Mouse (Mus musculus): ENCODE measurements around the gene Kcmf1.

The Kcmf1 gene

GRCm38 (mm10) chr6:72899781-72900681 lies at the start of gene Kcmf1:
Gene Kcmf1 (minus strand): TSS chr6:72899979.
- CTCF ChIA-PET = interaction anchor here in 1 of 4 experiments (0.7 to 2.8 kb wide), 3 partner anchors 8 to 48 kb away, joined by 7 to 17 read pairs (median 16); no protein-coding TSS in a partner anchor
- POLR2A ChIA-PET = interaction anchor here (0.5 to 12.4 kb wide), 70 partner anchors 7 to 607 kb away, joined by 3 to 206 read pairs (median 4); partner anchors contain the start of genes Tmsb10 (in 3 of the 4), Mat2a (in 2 of the 4), Elmod3 (in 1 of the 4) and Retsat (in 1 of the 4)

- CTCF ChIA-PET = interaction anchor here in 2 of 4 experiments (0.6 to 1.8 kb wide), 4 partner anchors 8 to 108 kb away, joined by 3 to 4 read pairs (median 4); partner anchors contain the start of gene Tmsb10 (in 1 of the 2)
Observed at GRCm38 (mm10) chr6:72949161-72949756, 49.5 kb upstream of the Kcmf1 start.

GRCm38 (mm10) chr6:72948392-72948791 lies 48.6 kb upstream of the Kcmf1 start:
- CTCF ChIA-PET = interaction anchor here in 3 of 4 experiments (0.6 to 1.8 kb wide), 4 partner anchors 8 to 216 kb away, joined by 3 to 4 read pairs (median 3); partner anchors contain the start of gene Tmsb10 (in 1 of the 3)
- POLR2A ChIA-PET = interaction anchor here in 3 of 4 experiments (0.7 to 5.0 kb wide), 7 partner anchors 8 to 22 kb away, joined by 3 to 50 read pairs (median 4); partner anchors contain the start of gene Tmsb10 (in 2 of the 3)

More at GRCm38 (mm10) chr6:72949161-72949756, 49.5 kb upstream of the Kcmf1 start:
- POLR2A ChIA-PET = interaction anchor here (0.9 to 5.0 kb wide), 12 partner anchors 9 to 96 kb away, joined by 3 to 50 read pairs (median 4); partner anchors contain the start of gene Tmsb10 (in 2 of the 4)

GRCm38 (mm10) chr6:72947960-72948359 lies 48.2 kb upstream of the Kcmf1 start:
- ChIA-PET POLR2A (interaction anchor here in 3 of 4 experiments (0.7 to 5.0 kb wide), 6 partner anchors 8 to 21 kb away, joined by 3 to 50 read pairs (median 4); partner anchors contain the start of gene Tmsb10 (in 2 of the 3)), CTCF (interaction anchor here in 2 of 4 experiments (0.6 to 1.1 kb wide), 2 partner anchors 62 to 107 kb away, joined by 3 to 7 read pairs; no protein-coding TSS in a partner anchor)

- POLR2A ChIA-PET = interaction anchor here in 2 of 4 experiments (0.9 to 2.6 kb wide), 6 partner anchors 10 to 68 kb away, joined by 3 to 16 read pairs (median 4); partner anchors contain the start of gene Tmsb10 (in 1 of the 2)
- CTCF ChIA-PET = interaction anchor here (0.6 to 2.5 kb wide), 20 partner anchors 9 to 432 kb away, joined by 3 to 9 read pairs (median 4); partner anchors contain the start of gene Tmsb10 (in 1 of the 4)
Observed at GRCm38 (mm10) chr6:72940493-72940892, 40.7 kb upstream of the Kcmf1 start.

GRCm38 (mm10) chr6:72937859-72938258 lies 38.1 kb upstream of the Kcmf1 start:
- POLR2A ChIA-PET = interaction anchor here (0.6 to 2.3 kb wide), 8 partner anchors 8 to 30 kb away, joined by 3 to 11 read pairs (median 4); partner anchors contain the start of gene Tmsb10 (in 1 of the 4)
- CTCF ChIA-PET = interaction anchor here in 2 of 4 experiments (0.7 to 1.6 kb wide), 3 partner anchors 18 to 86 kb away, joined by 4 to 6 read pairs (median 5); no protein-coding TSS in a partner anchor

GRCm38 (mm10) chr6:72937430-72937829 lies 37.7 kb upstream of the Kcmf1 start:
- ChIA-PET POLR2A (interaction anchor here in 3 of 4 experiments (0.6 to 2.3 kb wide), 6 partner anchors 11 to 30 kb away, joined by 3 to 6 read pairs (median 4); partner anchors contain the start of gene Tmsb10 (in 1 of the 3)), CTCF (interaction anchor here in 3 of 4 experiments (0.6 to 1.6 kb wide), 3 partner anchors 83 to 86 kb away, joined by 4 to 6 read pairs (median 4); no protein-coding TSS in a partner anchor)

- CTCF ChIA-PET = no interaction called here
- POLR2A ChIA-PET = interaction anchor here in 1 of 4 experiments (3.9 kb wide), 1 partner anchor 24 kb away, joined by 19 read pairs; no protein-coding TSS in a partner anchor
Observed at GRCm38 (mm10) chr6:72932955-72933354, 33.2 kb upstream of the Kcmf1 start.

GRCm38 (mm10) chr6:72931533-72931932 lies 31.8 kb upstream of the Kcmf1 start:
- ChIA-PET CTCF (interaction anchor here in 2 of 4 experiments (0.6 to 2.0 kb wide), 2 partner anchors 64 to 79 kb away, joined by 3 to 4 read pairs; no protein-coding TSS in a partner anchor), POLR2A (interaction anchor here in 2 of 4 experiments (0.6 to 3.9 kb wide), 4 partner anchors 23 to 321 kb away, joined by 3 to 19 read pairs (median 4); no protein-coding TSS in a partner anchor)

GRCm38 (mm10) chr6:72929795-72930398 lies 30.1 kb upstream of the Kcmf1 start:
- POLR2A ChIA-PET = interaction anchor here in 2 of 4 experiments (0.8 to 3.0 kb wide), 7 partner anchors 9 to 28 kb away, joined by 3 to 14 read pairs (median 5); partner anchors contain the start of gene Tmsb10 (in 1 of the 2)
- CTCF ChIA-PET = interaction anchor here in 1 of 4 experiments (0.6 to 2.0 kb wide), 2 partner anchors 51 to 80 kb away, joined by 3 to 4 read pairs; no protein-coding TSS in a partner anchor

- ChIA-PET POLR2A (interaction anchor here (0.6 to 8.7 kb wide), 37 partner anchors 8 to 486 kb away, joined by 3 to 81 read pairs (median 4); partner anchors contain the start of genes Tmsb10 (in 4 of the 4), Kcmf1 (in 1 of the 4) and Tgoln1 (in 1 of the 4)), CTCF (interaction anchor here in 3 of 4 experiments (0.6 to 1.2 kb wide), 5 partner anchors 9 to 135 kb away, joined by 4 to 10 read pairs (median 5); no protein-coding TSS in a partner anchor)
Observed at GRCm38 (mm10) chr6:72926755-72927482, 27.1 kb upstream of the Kcmf1 start.

GRCm38 (mm10) chr6:72926031-72926430 lies 26.3 kb upstream of the Kcmf1 start:
- ChIA-PET CTCF (interaction anchor here in 2 of 4 experiments (1.2 kb wide), 2 partner anchors 8 to 24 kb away, joined by 5 read pairs; no protein-coding TSS in a partner anchor), POLR2A (interaction anchor here (0.6 to 8.7 kb wide), 33 partner anchors 8 to 485 kb away, joined by 3 to 81 read pairs (median 5); partner anchors contain the start of gene Tmsb10 (in 3 of the 4))

GRCm38 (mm10) chr6:72923381-72923780 lies 23.6 kb upstream of the Kcmf1 start:
- ChIA-PET POLR2A (interaction anchor here in 3 of 4 experiments (0.6 to 15.0 kb wide), 11 partner anchors 10 to 343 kb away, joined by 3 to 206 read pairs (median 4); partner anchors contain the start of genes Tmsb10 (in 3 of the 3) and Kcmf1 (in 2 of the 3)), CTCF (no interaction called here)

GRCm38 (mm10) chr6:72921081-72921480 lies 21.3 kb upstream of the Kcmf1 start:
- ChIA-PET POLR2A (interaction anchor here in 3 of 4 experiments (1.0 to 15.0 kb wide), 8 partner anchors 11 to 37 kb away, joined by 3 to 206 read pairs (median 8); partner anchors contain the start of genes Tmsb10 (in 2 of the 3) and Kcmf1 (in 1 of the 3)), CTCF (interaction anchor here in 1 of 4 experiments (1.0 to 1.2 kb wide), 2 partner anchors 69 to 89 kb away, joined by 3 read pairs; no protein-coding TSS in a partner anchor)

- CTCF ChIA-PET = interaction anchor here in 3 of 4 experiments (0.6 to 2.0 kb wide), 5 partner anchors 8 to 385 kb away, joined by 3 to 9 read pairs (median 4); no protein-coding TSS in a partner anchor
Observed at GRCm38 (mm10) chr6:72918510-72919033, 18.8 kb upstream of the Kcmf1 start.

More at GRCm38 (mm10) chr6:72918510-72919033, 18.8 kb upstream of the Kcmf1 start:
- POLR2A ChIA-PET = interaction anchor here (0.6 to 15.0 kb wide), 26 partner anchors 8 to 322 kb away, joined by 3 to 206 read pairs (median 4); partner anchors contain the start of genes Kcmf1 (in 2 of the 4) and Tmsb10 (in 2 of the 4)

Data from embryonic stem cell, embryonic (primary cell).